Mouse (Mus musculus) cerebellum, adult 9-11 months (tissue): ENCODE measurements around the gene Cfb.
"Not testable (repeated sequence)": the region's sequence is repeated elsewhere in the genome, so short reads cannot be mapped to it uniquely, and the experiment has no call there.

Source experiments
- DNase-seq: peaks from one replicate; pipeline ENCODE4 v3.0.0; 2022

Gene Cfb

GRCm38 (mm10) chr17:34836155-34836855 is 26.0 kb downstream of the Cfb start:
- no peak for DNase-seq

GRCm38 (mm10) chr17:34830776-34831175 is 31.5 kb downstream of the Cfb start:
- not testable (repeated sequence) for DNase-seq

- DNase-seq = no peak
Measured at GRCm38 (mm10) chr17:34814818-34815370, 47.4 kb downstream of the Cfb start.

- DNase-seq = not testable (repeated sequence)
Measured at GRCm38 (mm10) chr17:34813747-34814146, 48.6 kb downstream of the Cfb start.

- DNase-seq = no peak
Measured at GRCm38 (mm10) chr17:34811275-34811674, 51.0 kb downstream of the Cfb start.

- not testable (repeated sequence) for DNase-seq
Measured at GRCm38 (mm10) chr17:34810811-34811210, 51.5 kb downstream of the Cfb start.

GRCm38 (mm10) chr17:34810411-34810810 is 51.9 kb downstream of the Cfb start:
- not testable (repeated sequence) for DNase-seq

GRCm38 (mm10) chr17:34808599-34809205 is 53.6 kb downstream of the Cfb start:
- no peak for DNase-seq

GRCm38 (mm10) chr17:34807176-34807575 is 55.1 kb downstream of the Cfb start:
- DNase-seq = no peak
